Mouse (Mus musculus) liver (tissue): ENCODE measurements around the gene Tspan15.

Source experiments
- DNase-seq: peaks from one replicate; pipeline ENCODE4 v3.0.0-alpha.2; 2020; ENCODE audit warnings: mixed read lengths

Tspan15 gene

GRCm38 (mm10) chr10:62230708-62231394 lies at the start of gene Tspan15:
Gene Tspan15 (minus strand): TSS chr10:62231251.
- DNase-seq: peak; percentile 95

- no peak for DNase-seq
Observed at GRCm38 (mm10) chr10:62279671-62280070, 48.6 kb upstream of the Tspan15 start.

GRCm38 (mm10) chr10:62279066-62279465 lies 48.0 kb upstream of the Tspan15 start:
- DNase-seq: no peak

- no peak for DNase-seq
Observed at GRCm38 (mm10) chr10:62277499-62278293, 46.6 kb upstream of the Tspan15 start.

GRCm38 (mm10) chr10:62275235-62275634 lies 44.2 kb upstream of the Tspan15 start:
- DNase-seq: peak; percentile 89

- peak; percentile 35 for DNase-seq
Observed at GRCm38 (mm10) chr10:62269278-62269677, 38.2 kb upstream of the Tspan15 start.

GRCm38 (mm10) chr10:62264299-62264698 lies 33.2 kb upstream of the Tspan15 start:
- no peak for DNase-seq

- peak; percentile 87 for DNase-seq
Observed at GRCm38 (mm10) chr10:62261115-62261886, 30.2 kb upstream of the Tspan15 start.

- no peak for DNase-seq
Observed at GRCm38 (mm10) chr10:62258298-62258697, 27.2 kb upstream of the Tspan15 start.

GRCm38 (mm10) chr10:62252496-62253235 lies 21.6 kb upstream of the Tspan15 start:
- DNase-seq: no peak

GRCm38 (mm10) chr10:62252000-62252488 lies 21.0 kb upstream of the Tspan15 start, which contains the start of gene Tacr2:
Gene Tacr2 (plus strand): TSS chr10:62252438.
- no peak for DNase-seq

GRCm38 (mm10) chr10:62247815-62248214 lies 16.8 kb upstream of the Tspan15 start:
- peak; percentile 27 for DNase-seq

- no peak for DNase-seq
Observed at GRCm38 (mm10) chr10:62247156-62247555, 16.1 kb upstream of the Tspan15 start.

- DNase-seq: peak; percentile 33
Observed at GRCm38 (mm10) chr10:62244067-62244466, 13.0 kb upstream of the Tspan15 start.

GRCm38 (mm10) chr10:62242896-62243295 lies 11.8 kb upstream of the Tspan15 start:
- DNase-seq: no peak

GRCm38 (mm10) chr10:62242358-62242757 lies 11.3 kb upstream of the Tspan15 start:
- DNase-seq: no peak

GRCm38 (mm10) chr10:62239270-62239669 lies 8.2 kb upstream of the Tspan15 start:
- DNase-seq: no peak

- no peak for DNase-seq
Observed at GRCm38 (mm10) chr10:62238688-62239087, 7.6 kb upstream of the Tspan15 start.

GRCm38 (mm10) chr10:62237205-62237604 lies 6.2 kb upstream of the Tspan15 start:
- peak; percentile 73 for DNase-seq

GRCm38 (mm10) chr10:62236165-62236564 lies 5.1 kb upstream of the Tspan15 start:
- DNase-seq: no peak

GRCm38 (mm10) chr10:62231811-62232210 lies 760 bp upstream of the Tspan15 start:
- DNase-seq: no peak

- no peak for DNase-seq
Observed at GRCm38 (mm10) chr10:62231395-62231732, 313 bp upstream of the Tspan15 start.
